Mouse (Mus musculus) cerebellum, adult 18-20 months (tissue): ENCODE results near the gene Sh3bp2.
"Not testable (repeated sequence)": the region's sequence is repeated elsewhere in the genome, so short reads cannot be mapped to it uniquely, and the experiment has no call there.

Experiments used
- DNase-seq, 2 experiments: peaks; one replicate each; pipeline ENCODE4 v3.0.0; 2021

Sh3bp2 gene

GRCm38 (mm10) chr5:34527352-34527751 lies 1.7 kb downstream of the Sh3bp2 start:
- DNase-seq = no peak

DNA sequence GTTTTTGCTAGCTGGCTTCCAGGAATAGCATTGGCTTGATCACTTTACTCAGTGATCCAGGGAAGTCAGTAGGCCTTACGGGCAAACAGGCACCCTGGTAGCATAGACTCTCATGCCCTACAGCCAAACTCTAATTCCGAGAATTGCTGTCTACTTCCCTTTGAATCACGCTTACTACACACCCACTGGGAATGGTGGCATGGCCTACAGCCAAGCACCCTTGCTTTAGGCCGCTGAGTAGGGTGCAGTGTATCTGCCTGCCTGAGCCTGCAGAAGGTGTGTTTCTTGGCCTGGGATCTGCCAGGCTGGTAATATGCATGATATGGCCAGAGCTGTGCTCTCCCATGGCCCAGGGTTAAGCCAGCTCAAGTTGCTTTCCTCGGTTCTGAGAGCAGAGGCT lies 3.1 kb downstream of the Sh3bp2 start:
- DNase-seq = no peak

DNA sequence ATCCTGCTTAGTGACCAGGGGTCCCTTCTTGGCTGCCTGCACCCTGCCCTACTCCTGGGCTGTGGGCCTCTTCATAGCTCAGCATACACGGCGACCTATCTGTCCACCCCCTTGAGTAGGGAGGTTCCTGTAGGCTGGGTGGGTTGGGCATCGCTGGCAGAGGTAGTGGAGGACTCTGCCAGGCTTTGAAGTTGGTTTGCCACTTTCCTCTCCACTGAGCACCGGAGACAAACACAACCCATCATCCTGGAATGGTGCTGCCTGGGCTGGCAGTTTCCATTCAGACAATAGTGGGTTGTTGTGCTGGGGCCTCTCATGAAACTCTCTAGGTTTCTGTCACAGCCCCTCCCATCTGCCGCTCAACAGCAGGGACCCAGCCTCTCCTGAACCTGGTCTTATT lies 4.5 kb downstream of the Sh3bp2 start:
- no peak for DNase-seq

- DNase-seq = no peak
Measured at GRCm38 (mm10) chr5:34530687-34531086, 5.0 kb downstream of the Sh3bp2 start.

DNA sequence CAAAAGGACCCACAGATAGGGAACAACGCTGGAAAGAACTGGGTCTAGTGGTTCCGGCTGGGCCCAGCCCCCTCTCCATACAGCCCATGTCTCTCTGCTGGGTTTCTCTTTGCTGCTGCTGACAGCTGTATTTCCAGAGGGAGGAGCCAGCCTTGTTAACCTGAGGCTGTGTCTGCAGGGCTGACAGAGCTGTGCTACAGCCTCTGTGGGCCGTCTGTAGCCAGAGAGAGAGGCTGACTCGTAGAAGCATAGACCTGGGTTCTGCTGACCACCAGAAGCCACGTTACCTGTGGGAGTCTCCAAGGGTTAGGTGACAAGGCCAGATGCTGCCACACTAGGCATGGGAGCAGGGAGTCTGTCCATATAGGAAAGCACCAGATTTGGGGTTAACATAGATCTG lies 7.4 kb downstream of the Sh3bp2 start:
- no peak for DNase-seq

DNA sequence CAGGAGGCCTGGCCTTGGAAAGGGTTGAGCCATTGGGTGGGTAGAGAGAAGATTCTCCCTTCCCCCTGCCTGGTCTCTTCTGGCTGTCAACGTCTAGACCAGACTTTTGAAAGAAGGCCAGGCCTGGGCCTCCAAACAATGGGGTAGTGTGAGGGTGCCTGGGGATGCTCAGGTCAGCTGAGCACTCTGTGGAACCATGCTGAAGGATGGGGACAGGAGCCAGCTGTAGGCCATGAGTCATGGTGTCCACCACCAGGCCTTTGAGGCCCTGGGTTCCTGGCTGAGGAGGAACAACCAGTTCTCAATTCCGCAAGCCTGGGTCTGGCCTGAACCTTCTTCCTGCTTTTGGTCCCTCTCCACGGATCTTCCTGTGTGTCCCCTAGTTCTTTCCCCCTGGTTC lies 8.2 kb downstream of the Sh3bp2 start:
- peak in 1 of 2 experiments; percentile 17 for DNase-seq

GRCm38 (mm10) chr5:34534776-34535581 lies 9.3 kb downstream of the Sh3bp2 start:
- DNase-seq = no peak

DNA sequence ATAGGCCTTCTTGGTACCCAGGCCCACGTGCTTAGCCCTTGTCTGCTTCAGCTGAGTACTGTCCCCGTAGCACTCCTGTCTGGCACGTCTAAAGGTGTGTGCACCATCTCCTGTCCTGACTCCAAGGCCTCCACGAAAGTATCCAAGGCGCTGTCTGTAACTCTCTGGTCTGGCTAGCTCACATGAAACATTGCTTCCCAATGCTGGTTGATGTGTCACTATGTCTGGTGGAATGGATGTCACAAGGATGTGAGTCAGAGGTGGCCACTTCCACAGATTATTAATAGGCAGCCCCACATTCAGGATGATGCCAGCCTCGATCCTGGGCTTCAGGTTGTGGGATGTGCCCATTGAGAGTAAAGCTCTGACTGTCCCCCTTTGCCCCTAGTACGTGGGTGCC lies 10.2 kb downstream of the Sh3bp2 start:
- no peak for DNase-seq

GRCm38 (mm10) chr5:34538079-34538478 lies 12.4 kb downstream of the Sh3bp2 start:
- DNase-seq = no peak

GRCm38 (mm10) chr5:34538527-34538926 lies 12.9 kb downstream of the Sh3bp2 start:
- DNase-seq = no peak

DNA sequence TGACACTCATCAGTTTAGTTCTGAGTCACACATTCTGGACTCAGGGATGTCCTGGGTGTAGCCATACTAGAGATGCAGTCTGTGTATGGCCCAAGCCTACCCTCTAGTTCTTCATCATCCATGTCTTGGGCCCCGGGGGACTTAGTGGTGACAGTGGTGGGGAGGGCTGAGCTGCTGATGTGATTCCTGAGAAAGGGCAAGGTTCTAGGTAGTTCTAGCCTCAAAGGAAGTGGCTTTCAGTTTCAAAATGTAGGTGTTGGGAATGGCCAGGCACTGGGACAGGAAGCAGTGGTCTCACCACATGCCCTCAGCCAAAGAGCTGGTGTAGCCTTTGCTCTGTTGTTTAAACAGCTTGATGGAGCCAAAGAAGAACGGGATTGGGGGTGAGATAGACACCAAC lies 13.5 kb downstream of the Sh3bp2 start:
- DNase-seq = no peak

DNA sequence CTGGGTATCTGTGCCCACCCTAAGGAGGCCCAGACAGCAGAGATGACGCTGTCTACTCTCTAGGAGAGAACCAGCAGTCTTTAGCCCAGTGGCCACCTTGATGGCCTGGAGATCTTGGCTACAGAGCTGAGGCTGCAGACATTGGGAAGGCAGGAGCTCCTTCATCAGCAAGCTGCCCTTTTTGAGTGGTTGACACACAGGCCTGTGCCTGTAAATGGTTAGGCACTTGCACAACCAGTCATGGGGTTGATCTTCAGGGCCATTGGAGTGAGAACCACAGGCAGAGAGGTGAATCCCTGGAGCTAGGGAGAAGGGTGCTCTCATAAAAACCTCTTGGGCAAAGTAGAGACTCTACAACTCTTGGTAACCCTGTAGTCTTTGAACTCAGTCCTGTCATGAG lies 16.5 kb downstream of the Sh3bp2 start:
- DNase-seq = no peak

- no peak for DNase-seq
Measured at GRCm38 (mm10) chr5:34543114-34543513, 17.5 kb downstream of the Sh3bp2 start.

GRCm38 (mm10) chr5:34547410-34547809 lies 21.8 kb downstream of the Sh3bp2 start:
- peak; percentile 24 to 25 for DNase-seq

- no peak for DNase-seq
Measured at GRCm38 (mm10) chr5:34549135-34549482, 23.5 kb downstream of the Sh3bp2 start.

DNA sequence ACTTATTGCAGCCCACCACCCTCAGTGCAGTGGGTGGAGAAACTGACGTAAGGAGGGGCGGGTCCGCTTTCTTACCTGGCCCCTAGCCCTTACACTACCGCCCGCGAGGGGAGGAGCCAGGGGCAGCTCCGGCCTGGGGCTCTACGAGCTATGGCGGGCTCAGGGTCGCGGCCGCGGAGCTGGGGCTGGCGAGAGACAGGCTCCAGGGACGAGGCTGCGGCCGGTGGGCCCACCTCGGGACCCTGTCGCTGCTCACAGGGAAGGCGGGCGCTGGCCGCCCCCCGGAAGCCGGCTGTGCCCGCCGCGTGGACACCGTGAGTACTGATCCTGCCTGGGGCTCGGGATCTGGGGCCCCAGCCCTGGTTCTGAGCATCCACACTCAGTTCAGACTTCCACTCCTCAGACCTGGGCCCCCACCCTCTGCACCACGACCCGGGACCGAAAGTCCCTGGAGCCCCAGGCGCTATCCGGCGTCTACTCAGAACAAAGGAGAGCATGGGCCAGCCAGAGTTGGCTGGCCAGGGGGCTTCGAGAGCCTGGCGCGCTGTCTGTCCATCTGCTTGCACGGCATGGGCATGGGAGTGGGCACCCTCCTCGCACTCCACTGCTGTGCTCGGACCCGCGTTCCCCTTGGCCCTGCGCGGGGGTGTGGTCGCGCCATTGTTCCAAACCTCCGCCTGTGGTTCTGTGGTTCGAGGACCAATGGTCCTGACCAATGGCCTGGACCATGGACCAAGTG lies 24.0 kb downstream of the Sh3bp2 start:
- peak; percentile 25 to 43 for DNase-seq

- no peak for DNase-seq
Measured at GRCm38 (mm10) chr5:34550251-34550650, 24.6 kb downstream of the Sh3bp2 start.

- no peak for DNase-seq
Measured at GRCm38 (mm10) chr5:34551821-34552220, 26.2 kb downstream of the Sh3bp2 start.

DNA sequence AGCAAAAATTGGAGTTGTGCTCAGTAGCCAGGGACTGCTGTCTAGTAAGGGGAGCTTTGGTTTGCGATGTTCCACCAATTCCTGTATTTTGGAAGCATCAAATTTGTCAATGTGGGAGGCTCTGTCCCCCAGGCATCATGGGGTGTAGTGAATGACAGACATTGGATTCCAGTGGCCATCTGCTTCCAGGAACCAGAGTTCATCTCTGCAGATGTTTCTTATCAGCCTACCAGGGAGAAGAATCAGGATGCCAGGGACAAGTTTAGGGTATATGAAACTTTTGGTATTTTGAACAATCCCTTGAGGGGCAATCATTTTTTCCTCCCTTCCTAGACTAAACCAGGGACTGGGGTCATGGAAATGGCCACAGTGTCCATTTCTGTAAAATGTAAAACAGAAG lies 38.2 kb downstream of the Sh3bp2 start:
- no peak for DNase-seq

GRCm38 (mm10) chr5:34564291-34564690 lies 38.7 kb downstream of the Sh3bp2 start:
- DNase-seq = no peak

DNA sequence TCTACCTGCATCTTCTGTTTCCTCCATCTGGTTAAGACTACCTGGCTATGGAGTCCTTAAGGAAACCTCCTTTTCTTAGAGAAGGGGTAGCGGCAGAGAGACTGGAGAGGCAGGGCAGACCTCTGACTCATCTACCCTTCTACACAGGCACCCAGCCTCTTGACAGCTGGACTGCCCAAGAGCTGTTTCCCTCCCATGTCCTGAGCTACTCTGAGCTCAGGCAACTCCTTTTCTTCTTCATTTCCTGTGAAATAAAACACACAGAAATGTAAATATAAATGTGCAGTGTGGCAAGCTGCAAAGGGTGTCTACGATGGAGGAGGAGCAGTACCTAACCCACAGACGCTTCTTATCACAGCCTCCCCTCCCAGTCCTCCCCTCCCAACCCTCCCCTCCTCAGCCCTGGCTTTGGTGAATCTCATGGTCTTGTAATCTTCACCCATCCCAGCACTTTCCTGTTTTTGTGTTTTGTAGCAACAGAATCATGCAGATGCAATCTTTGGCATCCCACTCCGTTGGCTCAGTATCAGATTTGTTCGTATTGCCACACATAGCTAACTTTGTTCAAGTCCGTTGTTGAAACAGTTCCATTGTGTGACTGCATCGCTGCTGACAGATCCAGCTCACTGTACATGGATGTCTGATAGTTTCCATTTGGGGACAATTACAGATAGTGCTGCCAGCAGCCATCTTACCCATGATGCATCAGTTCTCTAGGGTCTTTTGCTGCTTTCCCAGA lies 40.1 kb downstream of the Sh3bp2 start:
- DNase-seq = no peak

DNA sequence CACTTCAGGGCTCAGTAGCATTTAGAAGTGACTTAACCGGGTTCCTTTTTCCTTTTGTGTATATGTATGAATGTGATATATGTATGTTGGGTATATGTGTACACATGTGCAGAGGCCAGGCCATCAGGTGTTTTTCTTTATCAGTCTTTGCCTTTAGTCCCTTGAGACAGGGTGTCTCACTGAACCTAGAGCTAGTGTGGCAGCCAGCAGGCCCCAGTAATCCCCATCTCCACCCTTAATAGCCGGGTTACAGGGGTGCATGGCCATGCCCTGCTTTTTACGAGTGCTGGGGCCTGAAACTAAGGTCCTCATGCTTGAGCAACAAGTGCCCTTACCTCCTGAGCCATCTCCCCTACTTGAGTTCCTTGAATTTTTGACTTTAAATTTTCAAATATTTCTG lies 45.9 kb downstream of the Sh3bp2 start:
- no peak for DNase-seq

GRCm38 (mm10) chr5:34572568-34572967 lies 46.9 kb downstream of the Sh3bp2 start:
- not testable (repeated sequence) for DNase-seq
